In the genomic region with DNA sequence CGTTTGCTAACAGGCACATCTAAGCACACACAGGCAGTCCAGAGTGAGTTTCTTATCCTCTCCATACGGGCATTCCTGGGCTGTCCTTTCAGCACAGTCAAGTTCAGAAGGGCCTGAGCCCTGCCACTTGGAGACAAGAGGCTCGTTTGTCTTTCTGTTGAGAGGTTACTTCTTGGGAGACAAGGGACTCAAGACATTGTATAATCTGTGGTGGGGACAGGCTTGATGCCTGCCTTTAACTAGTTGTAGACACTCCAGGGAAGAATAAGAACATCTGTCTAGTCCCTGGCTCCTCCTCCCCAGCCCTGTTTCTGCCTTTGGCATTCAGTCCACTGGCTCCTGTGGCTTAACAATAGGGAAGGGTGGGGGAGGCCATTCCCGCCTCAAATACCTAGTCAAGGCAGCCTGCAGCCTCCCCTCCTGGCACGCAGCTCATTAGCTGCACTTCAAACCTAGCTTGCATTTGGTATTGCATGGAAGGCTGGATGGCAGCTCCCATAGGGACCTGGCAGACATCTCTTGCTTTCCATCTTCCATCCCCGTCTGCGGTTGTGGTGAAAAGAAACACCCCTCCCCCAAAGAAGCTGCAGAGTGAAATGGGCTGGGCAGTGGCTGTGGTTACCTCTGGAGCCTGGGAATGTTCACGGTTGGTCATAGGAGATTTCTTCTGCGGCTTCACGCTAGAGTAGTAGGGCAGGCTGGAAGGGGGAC, we compare ENCODE assay signal across 9 mouse cellular contexts. TPM values are rescaled to one million over a fixed set of nuclear protein-coding genes. Genes with fewer than 3 reads are reported as not detected.
DNase-seq lines count a peak whose midpoint lies in the region; ATAC-seq and TF ChIP-seq lines count a peak whose summit lies in the region.
"Had no signal": no experiment of that assay in that cellular context is flagged by ENCODE, and none has a peak within 500 bp of the region (broad histone marks: within the 10 kb centered on the region; RNA-seq: fewer than 3 reads in every experiment).

No protein-coding gene starts in this region.

- H3K4me1 ChIP-seq in intestine, embryonic 15.5 days (replicated peaks) = peaks cover 27% of the 10 kb centered on the region
- peaks cover 23% of the 10 kb centered on the region for H3K4me1 ChIP-seq in intestine, embryonic 16.5 days (ENCODE audit: control insufficient read depth, insufficient read depth, low read length)
- peaks cover 10% of the 10 kb centered on the region for H3K4me1 ChIP-seq in hindbrain, embryonic 11.5 days (replicated peaks; ENCODE audit: control insufficient read depth, insufficient read depth, low read length)
- peaks cover 26% of the 10 kb centered on the region for H3K4me1 ChIP-seq in neural tube, embryonic 11.5 days (ENCODE audit: control insufficient read depth, insufficient read depth, low read length)
- H3K4me1 ChIP-seq in liver, postnatal 0 days (ENCODE audit: insufficient read depth) = no peaks in the 10 kb centered on the region

- no peak for TF ChIP-seq POLR2A in brain, embryonic 14.5 days (IDR thresholded peaks at IDR 0.05; ENCODE audit: borderline replicate concordance, extremely low read depth, insufficient read depth, insufficient read length, poor library complexity, severe bottlenecking)

- no peaks in the 10 kb centered on the region for H3K27me3 ChIP-seq in intestine, embryonic 15.5 days (replicated peaks)
- H3K27me3 ChIP-seq in intestine, embryonic 16.5 days (replicated peaks; ENCODE audit: control insufficient read depth, insufficient read depth, low read length) = no peaks in the 10 kb centered on the region
- H3K27me3 ChIP-seq in hindbrain, embryonic 11.5 days (ENCODE audit: control insufficient read depth, insufficient read depth, low read length) = no peaks in the 10 kb centered on the region
- no peaks in the 10 kb centered on the region for H3K27me3 ChIP-seq in neural tube, embryonic 11.5 days (ENCODE audit: control insufficient read depth, insufficient read depth, low read length)
- no peaks in the 10 kb centered on the region for H3K27me3 ChIP-seq in liver, postnatal 0 days (ENCODE audit: insufficient read depth, low read length)

- TF ChIP-seq EP300 in liver, postnatal 0 days (IDR thresholded peaks at IDR 0.05; ENCODE audit: low read depth) = no peak

- H3K9ac ChIP-seq in intestine, embryonic 15.5 days = no peak overlapping the region
- H3K9ac ChIP-seq in intestine, embryonic 16.5 days (ENCODE audit: low read depth, low read length) = no peak overlapping the region
- 0 out of 2 replicates have a peak overlapping the region, but pooled peaks have one; percentile 27 for H3K9ac ChIP-seq in hindbrain, embryonic 11.5 days (ENCODE audit: low read depth, low read length)
- peak overlapping the region; percentile 44 for H3K9ac ChIP-seq in neural tube, embryonic 11.5 days (ENCODE audit: low read length)
- H3K9ac ChIP-seq in liver, postnatal 0 days (replicated peaks) = no peak overlapping the region

- H3K27ac ChIP-seq in intestine, embryonic 15.5 days = 0 out of 2 replicates have a peak overlapping the region, but pooled peaks have one; percentile 42
- H3K27ac ChIP-seq in intestine, embryonic 16.5 days (ENCODE audit: low read length) = no peak overlapping the region
- H3K27ac ChIP-seq in hindbrain, embryonic 11.5 days (ENCODE audit: low read depth, low read length) = peak overlapping the region; percentile 75
- peak overlapping the region; percentile 62 for H3K27ac ChIP-seq in neural tube, embryonic 11.5 days (ENCODE audit: low read depth, low read length)
- H3K27ac ChIP-seq in liver, postnatal 0 days (ENCODE audit: low read depth) = no peak overlapping the region

- no peak for ATAC-seq in intestine, embryonic 15.5 days
- ATAC-seq in intestine, embryonic 16.5 days = no peak
- peak; percentile 75 for ATAC-seq in hindbrain, embryonic 11.5 days (ENCODE audit: low FRiP score)
- peak; percentile 48; the same call in 1 of the 2 replicates for ATAC-seq in neural tube, embryonic 11.5 days (ENCODE audit: insufficient read depth, low FRiP score, low TSS enrichment)
- no peak for ATAC-seq in granulocyte monocyte progenitor cell, adult 5-6 weeks (replicated peaks; ENCODE audit: poor library complexity, severe bottlenecking)
- no peak for ATAC-seq in liver, postnatal 0 days

- 44% methylated on average over 10 of the region's 10 CpGs for WGBS in intestine, embryonic 15.5 days
- WGBS in intestine, embryonic 16.5 days = 34% methylated on average over 10 of the region's 10 CpGs
- WGBS in hindbrain, embryonic 11.5 days = 7% methylated on average over 10 of the region's 10 CpGs
- 13% methylated on average over 10 of the region's 10 CpGs for WGBS in neural tube, embryonic 11.5 days
- WGBS in liver, postnatal 0 days (ENCODE audit: insufficient replicate concordance) = 72% methylated on average over 10 of the region's 10 CpGs

- DNase-seq in brain, embryonic 14.5 days (ENCODE audit: low read depth) = peak; percentile 85
- peak; percentile 64 for DNase-seq in hindbrain, embryonic 11.5 days (ENCODE audit: low spot score)
- peak; percentile 53 for DNase-seq in neural tube, embryonic 11.5 days (ENCODE audit: low spot score)
- DNase-seq in adrenal gland, postnatal 4 days (ENCODE audit: low spot score in 2 of 2) = no peak
- DNase-seq in liver, postnatal 0 days = no peak

- no peaks in the 10 kb centered on the region for H3K9me3 ChIP-seq in intestine, embryonic 15.5 days
- H3K9me3 ChIP-seq in intestine, embryonic 16.5 days (ENCODE audit: control insufficient read depth, low read length) = no peaks in the 10 kb centered on the region
- no peaks in the 10 kb centered on the region for H3K9me3 ChIP-seq in hindbrain, embryonic 11.5 days (ENCODE audit: control insufficient read depth, low read length)
- no peaks in the 10 kb centered on the region for H3K9me3 ChIP-seq in neural tube, embryonic 11.5 days (ENCODE audit: control insufficient read depth, low read length)
- no peaks in the 10 kb centered on the region for H3K9me3 ChIP-seq in liver, postnatal 0 days (ENCODE audit: low read length)

- no peak overlapping the region for H3K4me2 ChIP-seq in intestine, embryonic 15.5 days (replicated peaks)
- no peak overlapping the region for H3K4me2 ChIP-seq in intestine, embryonic 16.5 days (ENCODE audit: low read depth, low read length)
- H3K4me2 ChIP-seq in hindbrain, embryonic 11.5 days (replicated peaks; ENCODE audit: low read depth, low read length) = no peak overlapping the region; the same call in 1 of the 2 replicates
- no peak overlapping the region for H3K4me2 ChIP-seq in neural tube, embryonic 11.5 days (ENCODE audit: low read depth)
- H3K4me2 ChIP-seq in liver, postnatal 0 days (ENCODE audit: low read depth, low read length) = no peak overlapping the region

- TF ChIP-seq CTCF in brain, embryonic 14.5 days (IDR thresholded peaks at IDR 0.05; ENCODE audit: borderline replicate concordance, extremely low read depth, insufficient read depth, insufficient read length) = no peak
- no peak for TF ChIP-seq CTCF in liver, postnatal 0 days (IDR thresholded peaks at IDR 0.05; ENCODE audit: low read depth)

- H3K4me3 ChIP-seq in intestine, embryonic 15.5 days (replicated peaks) = no peak overlapping the region
- no peak overlapping the region for H3K4me3 ChIP-seq in intestine, embryonic 16.5 days (ENCODE audit: low read length)
- H3K4me3 ChIP-seq in hindbrain, embryonic 11.5 days (ENCODE audit: low read depth, low read length) = no peak overlapping the region
- H3K4me3 ChIP-seq in neural tube, embryonic 11.5 days (ENCODE audit: low read depth, low read length) = no peak overlapping the region
- H3K4me3 ChIP-seq in liver, postnatal 0 days (ENCODE audit: low read depth, low read length) = no peak overlapping the region
- H3K4me3 ChIP-seq: erythroblast, embryonic 14.5 days had no signal

- no peaks in the 10 kb centered on the region for H3K36me3 ChIP-seq in intestine, embryonic 15.5 days
- no peaks in the 10 kb centered on the region for H3K36me3 ChIP-seq in intestine, embryonic 16.5 days (ENCODE audit: control insufficient read depth, insufficient read depth, low read length)
- H3K36me3 ChIP-seq in hindbrain, embryonic 11.5 days (ENCODE audit: control insufficient read depth, insufficient read depth, low read length) = no peaks in the 10 kb centered on the region
- no peaks in the 10 kb centered on the region for H3K36me3 ChIP-seq in neural tube, embryonic 11.5 days (ENCODE audit: control insufficient read depth, insufficient read depth, low read length)
- no peaks in the 10 kb centered on the region for H3K36me3 ChIP-seq in liver, postnatal 0 days (replicated peaks; ENCODE audit: insufficient read depth, low read length)

RNA-seq across cellular contexts. Expression of a gene that starts 29.8 kb away (rescaled TPM):
- 10.0 and 10.3 TPM in 2 replicates for polyA plus RNA-seq in intestine, embryonic 15.5 days (2015; fragmentation: Nextera tagmentation; extraction: Ambion mirVana)
- 4.8 and 6.3 TPM in 2 replicates for polyA plus RNA-seq in intestine, embryonic 16.5 days (2015; fragmentation: Nextera tagmentation; extraction: Ambion mirVana)
- 41.5 and 50.3 TPM in 2 replicates for polyA plus RNA-seq in brain, embryonic 14.5 days (2012; rRNA removed)
- polyA plus RNA-seq in hindbrain, embryonic 11.5 days (2014; fragmentation: Nextera tagmentation; extraction: Ambion mirVana) = 25.0 and 25.8 TPM in 2 replicates
- polyA plus RNA-seq in neural tube, embryonic 11.5 days (2014; fragmentation: Nextera tagmentation; extraction: Ambion mirVana) = 28.1 and 28.7 TPM in 2 replicates
- 10 to 100 TPM; 25.0 to 25.8 TPM for total RNA-seq in adrenal gland, postnatal 4 days (2021)
- 44.7 and 46.2 TPM in 2 replicates for total RNA-seq in granulocyte monocyte progenitor cell, adult 5-6 weeks (2014; fragmentation: Nextera tagmentation)
- 13.0 and 14.0 TPM in 2 replicates for total RNA-seq in granulocyte monocyte progenitor cell, adult 5-6 weeks (2017)
- polyA plus RNA-seq in liver, postnatal 0 days (2015; fragmentation: Nextera tagmentation; extraction: Ambion mirVana) = 3.4 TPM in 2 replicates

RNA-seq across cellular contexts. Expression of a gene that starts 57.8 kb away (rescaled TPM):
- polyA plus RNA-seq in intestine, embryonic 15.5 days (2015; fragmentation: Nextera tagmentation; extraction: Ambion mirVana) = 25.9 and 28.2 TPM in 2 replicates
- 27.0 and 29.1 TPM in 2 replicates for polyA plus RNA-seq in intestine, embryonic 16.5 days (2015; fragmentation: Nextera tagmentation; extraction: Ambion mirVana)
- polyA plus RNA-seq in brain, embryonic 14.5 days (2012; rRNA removed) = 10.4 and 15.4 TPM in 2 replicates
- polyA plus RNA-seq in hindbrain, embryonic 11.5 days (2014; fragmentation: Nextera tagmentation; extraction: Ambion mirVana) = 27.3 and 27.6 TPM in 2 replicates
- polyA plus RNA-seq in neural tube, embryonic 11.5 days (2014; fragmentation: Nextera tagmentation; extraction: Ambion mirVana) = 23.7 and 26.6 TPM in 2 replicates
- total RNA-seq in adrenal gland, postnatal 4 days (2021) = 10 to 100 TPM; 11.3 to 11.6 TPM
- total RNA-seq in granulocyte monocyte progenitor cell, adult 5-6 weeks (2014; fragmentation: Nextera tagmentation) = 42.4 and 49.8 TPM in 2 replicates
- total RNA-seq in granulocyte monocyte progenitor cell, adult 5-6 weeks (2017) = 20.4 and 30.3 TPM in 2 replicates
- 13.0 and 14.5 TPM in 2 replicates for polyA plus RNA-seq in liver, postnatal 0 days (2015; fragmentation: Nextera tagmentation; extraction: Ambion mirVana)

Comparison
In these comparisons a context has a peak if more than half of its experiments do, and no peak if none do; other contexts are left out.
1. H3K27ac ChIP-seq: peak in intestine, embryonic 15.5 days (single experiment), hindbrain, embryonic 11.5 days (single experiment) and neural tube, embryonic 11.5 days (single experiment); none in intestine, embryonic 16.5 days (single experiment) and liver, postnatal 0 days (single experiment).
2. ATAC-seq: peak in hindbrain, embryonic 11.5 days (single experiment) and neural tube, embryonic 11.5 days (single experiment); none in intestine, embryonic 15.5 days (single experiment), intestine, embryonic 16.5 days (single experiment), granulocyte monocyte progenitor cell, adult 5-6 weeks (single experiment) and liver, postnatal 0 days (single experiment).
3. H3K9ac ChIP-seq: peak in hindbrain, embryonic 11.5 days (single experiment) and neural tube, embryonic 11.5 days (single experiment); none in intestine, embryonic 15.5 days (single experiment), intestine, embryonic 16.5 days (single experiment) and liver, postnatal 0 days (single experiment).
4. DNase-seq: peak in brain, embryonic 14.5 days (single experiment), hindbrain, embryonic 11.5 days (single experiment) and neural tube, embryonic 11.5 days (single experiment); none in adrenal gland, postnatal 4 days (0 of 2) and liver, postnatal 0 days (single experiment).